Mouse (Mus musculus) intestine, embryonic 14.5 days (tissue): ENCODE data around the gene Cercam. TPM values are rescaled to one million over a fixed set of nuclear protein-coding genes. Genes with fewer than 3 reads are reported as not detected.
"Not testable (repeated sequence)": the region's sequence is repeated elsewhere in the genome, so short reads cannot be mapped to it uniquely, and the experiment has no call there.

Experiments
- ATAC-seq: fragments of 200-750 bp; cut with Nextera tagmentation; replicated peaks from 2 replicates; pipeline ENCODE4 v1.8.0; 2017; ENCODE audit warnings: low read depth, moderate number of reproducible peaks, moderate TSS enrichment, moderate library complexity; ENCODE audit not compliant: low FRiP score, low TSS enrichment
- DNase-seq: peaks from one replicate; pipeline ENCODE4 v3.0.0-alpha.2; 2018; ENCODE audit warnings: low spot score
- H3K27ac ChIP-seq: fragments of 300-500 bp; sonication (generic); 2 replicates; pipeline ENCODE4 v1.5.1; 2014; ENCODE audit warnings: low read depth, mild to moderate bottlenecking, control low read depth
- H3K27me3 ChIP-seq: fragments of 300-500 bp; sonication (generic); replicated peaks from 2 replicates; pipeline ENCODE4 v1.6.1; 2014; ENCODE audit warnings: low read length, control low read depth; ENCODE audit not compliant: control insufficient read depth, insufficient read depth
- H3K36me3 ChIP-seq: fragments of 300-500 bp; sonication (generic); 2 replicates; pipeline ENCODE4 v1.6.1; 2014; ENCODE audit warnings: low read length, control low read depth; ENCODE audit not compliant: control insufficient read depth, insufficient read depth
- H3K4me1 ChIP-seq: fragments of 300-500 bp; sonication (generic); replicated peaks from 2 replicates; pipeline ENCODE4 v1.6.1; 2014; ENCODE audit warnings: low read length, control low read depth, mixed read lengths; ENCODE audit not compliant: control insufficient read depth, insufficient read depth
- H3K4me2 ChIP-seq: fragments of 300-500 bp; sonication (generic); 2 replicates; pipeline ENCODE4 v1.6.1; 2014; ENCODE audit warnings: low read length
- H3K4me3 ChIP-seq: fragments of 300-500 bp; sonication (generic); 2 replicates; pipeline ENCODE4 v1.5.1; 2014; ENCODE audit warnings: low read depth, low read length, control low read depth, mixed read lengths
- H3K9ac ChIP-seq: fragments of 300-500 bp; sonication (generic); 2 replicates; pipeline ENCODE4 v1.6.1; 2014; ENCODE audit warnings: mild to moderate bottlenecking, low read length
- H3K9me3 ChIP-seq: fragments of 300-500 bp; sonication (generic); 2 replicates; pipeline ENCODE4 v1.6.1; 2016; ENCODE audit warnings: low read length, control low read depth; ENCODE audit not compliant: control insufficient read depth
- WGBS: fragments of 180-500 bp; shearing (Covaris S2); extraction: QIAGEN DNeasy Blood & Tissue Kit; methylation state at CpG from one replicate; pipeline ENCODE4 v1.1.7; 2014; 5-methylcytosine and 5-hydroxymethylcytosine counted together
- polyA plus RNA-seq: library from polyadenylated mRNA; unstranded; fragments of >200 nt; fragmentation: Nextera tagmentation; extraction: Ambion mirVana; gene quantifications from 2 replicates; pipeline ENCODE4 v1.2.1, GENCODE M21; 2014

Cercam gene
- polyA plus RNA-seq, 1 experiment from 2014 or later = 20.2 TPM

- Histone ChIP-seq H3K36me3 (peaks cover 11% of the 10 kb centered on the region), H3K4me3 (no peak overlapping the region), H3K9ac (no peak overlapping the region), H3K4me2 (no peak overlapping the region), H3K27me3 (no peaks in the 10 kb centered on the region), H3K9me3 (0 out of 2 replicates have a peak, but pooled peaks cover 2% of the 10 kb centered on the region), H3K27ac (no peak overlapping the region), H3K4me1 (no peaks in the 10 kb centered on the region)
- ATAC-seq = no peak
- whole genome bisulfite sequencing = 71% methylated on average over 17 of the region's 17 CpGs
- DNase-seq = no peak
These were observed 11.2 kb downstream of the Cercam start for GRCm38 (mm10) chr2:29879964-29880830.

- 76% methylated on average over 9 of the region's 9 CpGs for WGBS
- H3K27ac ChIP-seq, H3K36me3 ChIP-seq, H3K27me3 ChIP-seq, H3K4me3 ChIP-seq, H3K9ac ChIP-seq, DNase-seq, H3K9me3 ChIP-seq, ATAC-seq, H3K4me2 ChIP-seq: not testable (repeated sequence)
- peaks cover 15% of the 10 kb centered on the region for H3K4me1 ChIP-seq
These were observed 17.8 kb downstream of the Cercam start for GRCm38 (mm10) chr2:29886659-29887292.

DNA sequence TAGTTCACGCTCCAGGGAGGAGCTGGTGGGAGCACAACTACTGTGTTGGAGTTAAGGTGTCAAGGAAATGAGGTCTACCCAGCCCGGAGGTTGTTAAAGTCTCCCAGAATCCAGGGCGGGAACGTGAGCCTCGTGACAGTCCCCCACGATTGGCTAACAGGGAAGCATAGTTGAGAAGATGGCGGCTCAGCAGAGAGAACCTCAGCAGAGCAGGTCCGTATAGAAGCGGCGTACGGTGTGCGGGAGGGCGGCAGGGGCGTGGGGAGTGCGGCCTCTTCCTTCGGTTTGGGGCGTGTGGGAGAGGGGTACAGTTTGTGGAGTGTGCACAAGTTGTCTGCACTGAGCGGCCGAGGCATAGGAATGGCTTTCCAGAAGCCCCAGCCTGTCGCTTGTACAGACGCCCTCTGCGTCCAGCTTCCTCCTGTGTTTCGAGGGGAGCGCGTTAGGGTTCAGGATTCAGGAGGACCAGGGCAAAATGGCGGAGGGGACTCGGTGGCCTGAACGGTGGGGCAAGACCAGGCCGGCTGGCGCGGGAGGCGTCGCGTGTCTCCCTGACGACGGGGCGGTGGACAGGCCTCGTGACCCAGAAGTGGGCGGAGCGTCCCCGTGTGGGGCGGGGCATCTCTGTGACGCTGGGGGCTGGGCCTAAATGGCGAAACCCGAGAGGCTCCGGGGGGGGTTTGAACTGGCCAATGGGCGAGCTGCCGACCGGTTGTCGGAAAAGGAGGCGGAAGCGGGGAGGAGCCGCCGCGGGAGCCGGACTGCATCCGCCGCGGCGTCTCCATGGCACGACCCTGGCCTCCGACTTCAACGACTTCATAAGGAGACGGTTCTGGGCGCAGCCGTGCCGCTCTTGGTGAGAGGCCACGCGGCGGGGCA lies 20.3 kb downstream of the Cercam start, which contains the start of gene Odf2:
Gene Odf2 (plus strand): TSS at position 156 of the 879 bp plus-strand sequence.
- H3K4me3 ChIP-seq = peak within 1 kb of the TSS; percentile 80
- peak within 1 kb of the TSS; percentile 82 for H3K27ac ChIP-seq
- DNase-seq = peak; percentile 100
- peak; percentile 87 for ATAC-seq
- H3K9ac ChIP-seq = peak within 1 kb of the TSS; percentile 79
- under 1% methylated on average over 60 of the region's 70 CpGs for WGBS
- H3K36me3 ChIP-seq = peaks cover 26% of the 10 kb centered on the region
- peaks cover 15% of the 10 kb centered on the region for H3K4me1 ChIP-seq
- H3K27me3 ChIP-seq = no peaks in the 10 kb centered on the region
- no peaks in the 10 kb centered on the region for H3K9me3 ChIP-seq
- H3K4me2 ChIP-seq = peak within 1 kb of the TSS; percentile 90

DNA sequence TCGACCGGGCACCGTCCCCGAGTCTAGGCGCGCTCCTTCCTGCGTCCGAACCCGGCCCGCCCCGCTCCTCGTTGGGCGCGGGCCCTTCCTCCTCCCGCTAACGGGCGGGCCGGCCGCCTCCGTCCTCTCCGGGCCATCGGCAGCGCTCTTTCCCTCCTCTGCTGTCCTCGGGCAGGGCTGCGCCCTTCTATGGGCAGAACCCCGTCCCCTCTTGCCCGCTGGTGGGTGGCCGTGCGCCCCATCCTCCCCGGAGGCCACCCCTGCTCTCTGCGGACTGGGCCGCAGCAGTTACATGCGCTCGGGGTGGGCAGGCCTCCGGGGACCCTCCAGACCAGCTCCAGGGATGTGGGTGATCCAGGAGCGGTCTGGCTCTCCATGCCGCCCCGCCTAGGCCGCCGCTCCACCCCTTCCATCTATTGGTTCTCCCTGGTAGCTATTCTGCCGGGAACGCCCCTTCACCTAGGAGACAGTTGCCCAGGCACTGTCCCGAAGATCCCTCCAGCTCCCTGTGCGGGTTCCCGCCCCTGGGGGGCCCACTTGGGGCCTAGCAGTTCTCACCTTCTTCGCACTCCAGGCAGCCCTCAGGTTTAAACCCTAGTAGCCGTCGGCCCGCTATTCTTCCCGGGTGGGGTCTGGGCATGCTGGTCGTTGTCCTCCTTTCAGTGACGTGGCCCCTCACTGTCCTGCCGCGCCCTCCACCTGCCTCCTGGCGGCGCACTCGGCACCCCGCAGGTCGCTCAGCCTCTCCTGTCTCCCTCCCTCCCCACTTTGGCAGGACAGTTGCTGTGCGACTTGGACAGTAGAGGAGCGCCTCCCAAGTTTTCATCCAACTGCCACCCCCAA lies 21.2 kb downstream of the Cercam start:
- DNase-seq = peak; percentile 91
- ATAC-seq = peak; percentile 93
- WGBS = under 1% methylated on average over 58 of the region's 61 CpGs
- peak overlapping the region; percentile 79 for H3K9ac ChIP-seq
- H3K27ac ChIP-seq = peak overlapping the region; percentile 82
- H3K4me3 ChIP-seq = peak overlapping the region; percentile 80
- no peaks in the 10 kb centered on the region for H3K9me3 ChIP-seq
- peaks cover 35% of the 10 kb centered on the region for H3K36me3 ChIP-seq
- peaks cover 15% of the 10 kb centered on the region for H3K4me1 ChIP-seq
- H3K27me3 ChIP-seq = no peaks in the 10 kb centered on the region
- H3K4me2 ChIP-seq = peak overlapping the region; percentile 90

GRCm38 (mm10) chr2:29891773-29892172 lies 22.8 kb downstream of the Cercam start:
- WGBS = 91% methylated on average over 6 of the region's 6 CpGs
- Histone ChIP-seq H3K27ac (no peak overlapping the region), H3K4me2 (no peak overlapping the region), H3K4me1 (peaks cover 15% of the 10 kb centered on the region), H3K4me3 (no peak overlapping the region), H3K27me3 (no peaks in the 10 kb centered on the region), H3K36me3 (peaks cover 50% of the 10 kb centered on the region), H3K9me3 (no peaks in the 10 kb centered on the region), H3K9ac (no peak overlapping the region)
- no peak for DNase-seq
- no peak for ATAC-seq

DNA sequence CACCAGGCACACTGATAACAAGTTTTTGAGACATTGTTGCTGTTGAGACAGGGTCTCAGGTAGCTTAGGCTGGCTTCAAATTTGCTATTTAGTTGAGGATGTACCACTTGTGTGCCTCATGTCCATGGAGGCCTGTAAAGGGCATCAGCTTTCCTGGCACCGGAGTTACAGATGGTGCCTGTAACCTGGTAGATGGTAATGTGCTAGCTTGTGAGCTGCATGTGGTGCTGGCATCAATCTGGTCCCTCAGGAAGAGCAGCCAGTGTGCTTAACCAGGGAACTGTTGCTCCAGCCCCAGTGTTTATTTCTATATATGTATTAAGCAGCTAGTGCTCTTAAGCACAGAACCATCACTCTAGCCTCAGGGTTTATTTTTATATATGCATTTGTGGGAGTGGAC lies 27.1 kb downstream of the Cercam start:
- Histone ChIP-seq H3K4me3 (no peak overlapping the region), H3K4me2 (no peak overlapping the region), H3K27ac (no peak overlapping the region), H3K9ac (no peak overlapping the region), H3K9me3 (no peaks in the 10 kb centered on the region), H3K27me3 (no peaks in the 10 kb centered on the region), H3K4me1 (peaks cover 4% of the 10 kb centered on the region), H3K36me3 (peaks cover 93% of the 10 kb centered on the region)
- ATAC-seq (no peak), DNase-seq (no peak)
- 100% methylated on average over 1 of the region's 1 CpGs for WGBS

DNA sequence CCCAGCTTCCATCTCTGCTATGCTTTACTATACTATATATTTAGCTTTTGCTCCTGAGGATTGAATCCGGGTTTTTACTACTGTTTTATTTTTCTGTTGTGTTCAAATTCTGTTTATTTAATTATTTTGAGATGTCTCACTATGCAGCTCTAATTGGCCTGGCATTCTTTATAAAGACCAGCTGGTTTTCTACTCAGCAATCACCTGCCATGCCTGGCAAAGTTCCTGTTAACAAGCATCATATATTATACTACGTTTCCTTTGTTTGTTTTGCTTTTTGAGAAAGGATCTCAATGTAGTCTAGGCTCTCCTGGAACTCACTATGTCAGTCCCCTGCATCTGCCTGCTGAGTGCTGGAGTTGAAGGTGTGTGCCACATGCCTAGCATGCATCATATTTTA lies 28.4 kb downstream of the Cercam start:
- 92% methylated on average over 2 of the region's 2 CpGs for WGBS
- no peak overlapping the region for H3K4me3 ChIP-seq
- H3K27me3 ChIP-seq = no peaks in the 10 kb centered on the region
- H3K4me1 ChIP-seq = no peaks in the 10 kb centered on the region
- no peaks in the 10 kb centered on the region for H3K9me3 ChIP-seq
- DNase-seq (no peak), ATAC-seq (no peak)
- no peak overlapping the region for H3K4me2 ChIP-seq
- H3K36me3 ChIP-seq = peaks cover 100% of the 10 kb centered on the region
- H3K9ac ChIP-seq = no peak overlapping the region
- no peak overlapping the region for H3K27ac ChIP-seq
